Mouse (Mus musculus) right cerebral cortex, postnatal 4 days (tissue): Measurements from ENCODE around the gene Gsdma.
A peak's percentile ranks its signal among the peaks of the same experiment; 100 is the strongest.
"Not testable (repeated sequence)": the region's sequence is repeated elsewhere in the genome, so short reads cannot be mapped to it uniquely, and the experiment has no call there.

ENCODE experiments used
- DNase-seq: peaks from one replicate; pipeline ENCODE4 v3.0.0-alpha.2; 2022

The Gsdma gene

DNA sequence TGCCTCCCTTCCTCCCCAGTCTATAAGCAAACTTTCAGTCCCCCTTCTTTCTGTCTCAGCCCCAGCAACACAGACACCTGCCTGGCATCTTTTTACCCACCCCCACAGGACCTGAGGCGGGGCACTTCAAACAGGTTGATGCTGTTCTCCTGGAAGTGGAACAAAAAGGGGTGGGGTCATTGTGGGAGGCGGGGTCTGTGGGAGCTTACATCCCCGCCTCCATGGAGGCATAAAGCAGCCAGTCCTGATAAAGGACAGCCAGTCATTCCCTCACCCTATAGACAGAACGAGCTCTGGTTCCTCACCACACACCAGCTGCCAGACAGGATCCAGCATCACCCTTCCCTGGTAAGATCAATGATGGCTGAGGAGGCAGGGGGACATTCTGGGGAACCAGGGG, at the start of gene Gsdma:
TSS of gene Gsdma (plus strand) at position 261 of the 400 bp plus-strand sequence.
- no peak for DNase-seq

DNA sequence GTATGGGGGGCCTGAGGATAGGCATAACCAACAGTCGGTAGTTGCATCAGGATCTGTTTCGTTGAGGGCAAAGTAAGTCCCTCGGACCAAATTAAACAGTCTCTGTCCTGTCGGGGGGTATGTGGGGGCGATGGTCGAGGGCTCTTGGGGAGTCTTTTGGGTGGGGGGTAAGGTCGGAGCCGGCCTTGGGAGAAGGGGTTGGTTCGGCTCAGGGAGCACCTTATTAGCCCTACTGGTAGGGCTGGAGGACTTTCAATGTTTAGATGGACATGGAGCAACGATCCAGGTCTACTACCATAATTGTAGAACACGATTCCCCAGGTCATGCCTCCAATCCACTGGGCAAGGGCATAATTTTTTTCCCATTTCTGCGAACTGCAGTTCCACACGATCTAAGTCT, 43.4 kb upstream of the Gsdma start:
- DNase-seq: no peak

DNA sequence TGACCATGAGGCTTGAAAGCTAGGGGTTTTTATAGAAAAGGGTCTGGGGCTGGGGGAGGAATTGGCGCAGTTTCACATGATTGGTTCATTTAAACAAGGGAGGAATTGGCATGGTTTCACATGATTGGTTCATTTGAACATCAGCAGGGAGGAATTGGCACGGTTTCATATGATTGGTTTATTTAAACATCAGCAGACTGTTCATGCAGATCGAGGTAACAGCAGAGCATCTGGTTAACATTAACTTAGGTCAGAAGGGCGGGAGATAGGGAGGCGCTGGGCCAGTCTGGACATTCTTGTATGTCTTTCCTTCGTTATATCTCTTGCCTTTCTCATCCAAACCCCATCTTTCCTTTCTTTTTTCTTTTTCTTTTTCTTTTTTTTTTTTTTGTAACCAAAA, 40.2 kb upstream of the Gsdma start:
- not testable (repeated sequence) for DNase-seq

DNA sequence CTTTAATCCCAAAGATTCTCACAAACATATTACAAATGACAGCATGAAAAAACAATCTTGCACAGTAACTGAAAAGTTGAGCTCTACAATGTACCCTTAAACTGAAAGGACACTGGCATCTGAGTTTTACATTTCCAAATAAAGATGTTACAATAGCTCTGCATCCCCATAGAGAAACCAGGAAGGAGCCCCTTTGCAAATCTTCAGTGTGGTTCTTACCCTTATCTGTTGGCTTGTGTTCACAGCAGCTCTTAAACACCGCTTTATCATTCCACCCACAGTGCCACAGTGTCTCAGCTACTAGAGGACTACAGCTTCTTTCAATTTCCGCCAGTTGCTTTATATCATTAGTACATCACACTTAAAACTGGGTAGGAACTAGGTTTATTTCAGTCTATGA, 39.8 kb upstream of the Gsdma start:
- DNase-seq: not testable (repeated sequence)

DNA sequence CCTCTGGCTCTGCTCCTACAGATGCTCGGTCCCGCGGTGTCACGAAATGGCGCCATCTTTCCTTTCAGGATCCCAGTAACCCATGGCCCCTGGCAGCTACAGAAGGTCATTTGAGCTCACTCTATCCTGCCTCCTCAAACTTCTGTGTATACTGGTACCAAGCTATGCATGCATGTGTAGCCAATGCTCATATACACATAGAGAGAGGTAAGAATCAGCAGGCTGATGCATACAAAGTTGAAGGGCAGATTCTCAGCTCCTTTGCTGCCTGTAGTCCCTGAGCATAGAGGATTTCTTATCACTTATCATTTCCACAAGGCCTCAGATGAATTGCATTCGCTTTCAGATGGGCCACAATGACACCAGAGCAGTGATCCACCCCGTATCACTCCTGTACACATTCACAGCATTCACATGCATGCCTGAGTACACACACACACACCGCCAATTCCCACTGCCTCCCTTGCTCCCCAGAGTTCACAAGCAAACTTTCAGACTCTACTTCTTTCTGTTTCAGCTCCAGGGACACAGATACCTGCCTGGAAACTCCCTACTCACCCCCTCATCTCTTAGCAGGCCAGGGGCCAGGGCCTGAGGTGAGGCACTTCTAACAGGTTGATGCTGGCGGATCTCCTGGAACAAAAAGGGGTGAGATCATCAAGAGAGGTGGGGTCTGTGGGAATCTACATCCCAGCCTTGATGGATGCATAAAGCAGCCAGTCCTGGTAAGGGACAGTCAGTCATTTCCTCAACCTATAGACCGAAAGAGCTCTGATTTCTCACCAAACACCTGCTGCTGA, 38.3 kb upstream of the Gsdma start, which contains the start of the genes Gm12355 and Gsdma3:
TSS of gene Gm12355 (minus strand) at position 51 of the 800 bp plus-strand sequence.
TSS of gene Gsdma3 (plus strand) at position 750 of the 800 bp plus-strand sequence.
- no peak for DNase-seq

DNA sequence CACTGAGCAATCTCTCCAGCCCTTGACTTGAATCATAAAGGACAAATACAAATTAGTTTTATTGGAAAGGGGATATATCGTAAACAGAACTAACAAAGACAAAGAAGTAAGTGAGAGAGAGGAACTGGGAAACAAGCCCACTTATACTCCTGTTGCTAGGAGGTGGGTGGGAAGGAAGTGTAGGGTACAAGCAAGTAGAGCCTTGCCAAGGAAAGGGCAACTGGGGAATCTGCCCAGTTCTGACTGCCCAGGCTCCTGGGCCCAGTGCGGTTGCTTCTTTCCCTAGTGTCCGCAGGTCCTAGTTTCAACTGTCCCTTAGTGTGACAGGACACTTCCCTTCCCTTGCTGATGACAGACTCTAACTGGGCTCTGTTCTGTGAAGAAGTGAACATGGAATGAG, 35.4 kb upstream of the Gsdma start:
- DNase-seq: no peak

DNA sequence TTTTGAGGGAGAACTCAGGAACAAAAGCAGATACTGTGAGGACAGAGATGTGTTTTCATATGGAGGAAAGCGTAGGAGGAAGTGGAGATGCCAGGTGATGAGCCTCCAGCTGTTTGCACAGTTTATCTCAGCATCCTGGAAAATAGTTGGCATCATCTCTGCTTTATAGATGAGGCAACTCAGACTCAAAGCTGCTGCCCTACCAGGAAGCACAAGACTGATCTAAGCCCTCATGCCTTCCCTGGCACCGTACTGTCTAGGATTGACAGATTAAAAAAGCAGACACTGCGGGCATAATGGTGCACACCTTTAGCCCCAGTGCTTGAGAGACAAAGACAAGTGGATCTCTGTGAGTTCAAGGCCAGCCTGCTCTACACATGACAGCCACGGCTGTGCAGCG, 33.5 kb upstream of the Gsdma start:
- DNase-seq: no peak

DNA sequence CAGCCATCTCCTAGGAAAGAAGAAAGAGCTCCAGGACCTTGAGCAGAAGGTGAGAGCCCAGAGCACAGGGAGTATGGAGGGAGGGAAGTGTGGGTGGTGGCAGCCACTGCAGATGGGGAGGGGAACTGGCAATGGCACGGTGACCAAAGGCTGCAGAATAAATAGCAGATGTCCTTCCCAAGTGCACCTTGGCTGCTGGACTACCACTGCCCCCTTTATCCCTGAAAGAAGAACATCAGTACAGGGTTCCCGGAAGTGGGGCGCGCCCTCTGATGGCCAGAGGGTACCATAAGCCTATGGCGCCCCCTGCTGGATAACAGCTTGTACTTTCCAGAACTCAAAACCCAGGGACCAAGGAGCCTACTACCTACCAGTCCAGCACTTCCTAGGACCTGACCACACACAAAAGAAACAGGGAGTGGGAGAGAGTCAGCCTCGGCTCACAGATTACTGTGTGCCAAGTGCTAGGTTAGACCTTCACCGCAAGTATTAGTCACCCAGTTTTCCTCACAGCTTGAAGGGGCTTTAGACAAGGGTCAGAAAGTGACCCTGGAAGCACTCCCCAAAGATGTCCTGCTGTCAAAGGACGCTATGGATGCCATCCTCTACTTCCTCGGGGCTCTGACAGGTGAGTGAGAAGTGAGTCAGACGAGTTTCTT, 28.7 kb upstream of the Gsdma start:
- peak; percentile 7 for DNase-seq

DNA sequence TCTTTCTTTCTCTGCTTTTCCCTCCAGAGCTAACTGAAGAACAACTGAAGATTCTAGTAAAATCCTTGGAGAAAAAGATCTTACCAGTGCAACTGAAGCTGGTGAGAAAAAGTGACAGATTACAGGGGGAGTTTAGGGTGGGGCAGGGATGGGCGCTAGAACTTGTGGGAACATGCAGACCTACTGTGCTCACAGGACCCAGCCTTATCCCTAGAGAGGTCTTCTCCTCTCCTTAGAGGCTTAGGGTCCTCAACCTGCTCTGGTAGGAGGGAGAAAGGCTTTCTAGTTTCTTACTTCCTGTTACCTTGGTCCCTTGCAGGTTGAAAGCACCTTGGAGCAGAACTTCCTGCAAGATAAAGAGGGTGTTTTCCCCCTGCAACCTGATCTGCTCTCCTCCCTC, 26.6 kb upstream of the Gsdma start:
- DNase-seq: no peak

DNA sequence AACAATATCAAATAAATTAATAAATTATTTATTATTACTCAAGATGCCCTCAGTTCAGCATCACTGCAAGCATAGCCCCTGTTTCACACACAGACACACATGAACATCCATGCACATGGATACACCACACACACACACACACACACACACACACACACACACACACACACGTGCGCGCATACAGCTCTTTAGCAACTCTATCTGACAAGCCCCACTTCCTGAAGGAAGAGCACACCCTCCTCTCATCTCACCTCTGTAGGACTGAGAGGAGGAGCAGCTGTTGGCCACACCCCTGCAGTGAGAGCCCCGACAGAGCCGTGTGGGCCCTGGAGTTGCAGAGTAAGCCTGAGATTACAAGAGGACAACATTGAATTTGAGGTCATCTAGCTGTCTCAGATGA, 24.1 kb upstream of the Gsdma start:
- DNase-seq: no peak

DNA sequence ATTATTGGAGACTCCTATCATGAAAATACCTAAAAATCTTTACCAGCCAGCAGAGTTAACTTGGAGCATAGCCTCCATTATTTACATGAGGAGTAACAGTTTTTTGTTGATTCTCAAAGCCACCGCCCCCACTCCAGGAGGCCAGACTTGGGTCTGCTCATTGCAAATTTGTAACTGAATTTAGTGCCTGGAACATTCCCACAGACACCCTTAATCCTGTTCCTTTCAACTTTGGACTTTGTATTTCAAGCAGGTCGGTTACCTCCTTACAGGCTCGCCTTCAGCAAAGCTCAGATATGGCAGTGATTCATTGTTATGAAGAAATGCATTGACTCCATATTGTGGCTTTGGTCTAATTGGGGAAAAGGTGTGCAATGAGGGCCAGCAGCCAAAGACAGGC, 19.4 kb upstream of the Gsdma start:
- no peak for DNase-seq

DNA sequence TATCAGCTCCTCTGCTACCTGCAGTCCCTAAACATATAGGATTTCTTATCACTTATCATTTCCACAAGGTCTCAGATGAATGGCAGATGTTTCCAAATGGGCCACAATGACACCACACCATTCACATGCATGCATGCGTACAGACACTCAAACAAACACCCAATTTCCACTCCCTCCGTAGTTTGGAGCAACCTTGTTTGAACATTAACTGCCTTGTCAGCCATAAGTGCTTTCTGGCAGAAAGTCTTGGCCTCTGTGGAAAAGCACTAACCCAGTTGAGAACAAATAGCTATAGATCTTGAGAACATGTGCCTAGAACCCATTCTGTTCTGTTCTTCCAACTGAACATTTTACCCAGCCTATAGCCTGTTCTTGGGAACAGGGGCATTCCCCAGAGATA, 18.2 kb upstream of the Gsdma start:
- no peak for DNase-seq

DNA sequence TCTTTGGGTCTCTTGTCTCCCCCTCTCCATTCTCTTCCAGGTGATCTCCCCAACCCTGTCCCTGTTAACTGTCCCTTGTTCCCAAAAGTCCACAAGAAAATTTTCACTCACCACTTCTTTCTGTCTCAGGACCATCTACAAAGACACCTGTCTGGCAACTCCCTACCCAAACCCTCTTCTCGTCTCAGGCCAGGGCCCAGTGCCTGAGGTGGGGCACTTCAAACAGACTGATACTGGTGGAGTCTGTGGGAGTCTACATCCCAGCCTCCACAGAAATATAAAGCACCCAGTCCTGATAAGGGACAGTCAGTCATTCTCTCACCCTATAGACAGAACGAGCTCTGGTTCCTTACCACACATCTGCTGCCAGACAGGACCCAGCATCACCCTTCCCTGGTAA, 17.7 kb upstream of the Gsdma start, which contains the start of gene Gsdma2:
TSS of gene Gsdma2 (plus strand) at position 301 of the 400 bp plus-strand sequence.
- DNase-seq: no peak

DNA sequence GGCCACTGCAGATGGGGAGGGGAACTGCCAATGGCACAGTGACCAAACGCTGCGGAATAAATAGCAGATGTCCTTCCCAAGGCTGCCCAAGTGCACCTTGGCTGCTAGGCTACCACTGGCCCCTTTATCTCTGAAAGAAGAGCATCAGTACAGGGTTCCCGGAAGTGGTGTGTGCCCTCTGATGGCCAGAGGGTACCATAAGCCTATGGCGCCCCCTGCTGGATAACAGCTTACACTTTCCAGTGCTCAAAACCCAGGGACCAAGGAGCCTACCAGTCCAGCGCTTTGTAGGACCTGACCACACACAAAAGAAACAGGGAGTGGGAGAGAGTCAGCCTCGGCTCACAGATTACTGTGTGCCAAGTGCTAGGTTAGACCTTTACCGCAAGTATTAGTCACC, 9.1 kb upstream of the Gsdma start:
- DNase-seq: peak; percentile 21

DNA sequence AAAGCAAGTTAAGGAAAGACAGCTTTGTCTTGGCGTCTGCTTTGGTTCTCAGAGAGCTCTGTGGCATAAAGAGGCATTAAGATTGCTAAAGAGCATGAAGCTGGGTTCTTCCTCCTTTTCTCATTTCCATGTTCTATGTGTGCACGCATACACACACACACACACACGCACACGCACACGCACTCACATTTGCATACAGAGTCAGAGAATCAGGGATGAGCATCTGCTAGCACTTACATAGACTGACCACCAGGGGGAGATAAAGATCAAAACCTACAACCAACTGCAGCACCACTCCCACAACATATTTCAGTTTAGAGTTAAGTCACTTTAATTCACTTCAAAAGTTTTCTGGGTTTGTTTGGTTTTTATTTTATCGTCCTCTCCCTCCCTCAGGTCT, 3.6 kb upstream of the Gsdma start:
- peak; percentile 64 for DNase-seq

DNA sequence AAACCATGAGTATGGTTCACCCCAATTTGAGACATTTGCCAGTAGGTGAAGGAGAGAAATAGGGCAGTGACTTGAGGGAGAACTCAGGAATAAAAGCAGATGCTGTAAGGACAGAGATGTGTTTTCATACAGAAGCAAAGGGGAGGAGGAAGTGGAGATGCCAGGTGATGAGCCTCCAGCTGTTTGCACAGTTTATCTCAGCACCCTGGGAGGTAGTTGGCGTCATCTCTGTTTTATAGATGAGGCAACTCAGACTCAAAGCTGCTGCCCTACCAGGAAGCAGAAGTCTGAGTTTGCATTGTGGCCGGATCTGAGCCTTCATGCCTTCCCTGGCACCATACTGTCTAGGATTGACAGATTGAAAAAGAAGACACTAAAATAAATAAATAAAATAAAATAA, 4.8 kb downstream of the Gsdma start:
- no peak for DNase-seq

DNA sequence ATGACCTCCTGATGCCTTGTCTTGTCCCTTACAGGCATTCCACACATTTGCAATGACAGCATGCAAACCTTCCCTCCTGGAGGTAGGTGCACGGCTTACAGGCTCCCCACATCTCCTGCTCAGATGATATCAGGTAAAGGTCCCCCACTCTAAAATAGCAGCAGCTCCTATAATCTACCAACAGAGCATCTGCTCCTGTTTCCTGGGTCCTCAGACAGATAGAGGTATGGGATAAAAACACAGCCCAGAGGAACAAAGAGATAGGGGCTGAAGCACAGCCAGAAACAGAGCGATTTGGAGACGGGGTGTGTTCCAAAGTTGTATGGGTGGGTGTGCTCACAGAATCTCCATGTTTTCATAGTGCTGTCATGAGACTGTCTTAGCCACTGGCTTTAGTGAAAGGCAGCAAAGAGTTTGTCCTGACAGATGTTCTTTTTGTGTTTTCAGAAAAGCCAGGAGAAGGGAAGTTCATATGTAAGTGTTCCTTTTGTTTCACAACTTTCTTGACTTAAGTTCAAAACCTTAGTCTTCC, 7.2 kb downstream of the Gsdma start:
- no peak for DNase-seq

DNA sequence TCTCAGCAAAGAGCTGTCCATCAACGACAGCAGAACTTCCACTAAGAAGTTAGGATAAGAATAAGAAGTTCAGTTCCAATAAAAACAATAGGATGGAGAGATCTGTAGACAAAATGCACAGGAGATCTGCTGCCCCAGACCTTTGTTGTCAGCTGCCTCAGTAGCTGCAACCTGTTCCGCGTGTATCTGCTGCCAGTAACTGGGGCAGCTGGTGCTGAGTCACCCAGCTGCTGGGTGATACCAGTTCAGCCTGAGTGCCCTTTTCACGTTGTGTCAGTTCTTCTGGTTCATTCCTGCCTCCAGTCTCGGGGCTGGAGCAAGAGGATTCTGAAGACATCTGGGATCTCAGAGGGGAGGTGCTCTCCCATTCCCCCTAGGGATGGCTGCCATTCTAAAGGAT, 7.7 kb downstream of the Gsdma start:
- DNase-seq: no peak

DNA sequence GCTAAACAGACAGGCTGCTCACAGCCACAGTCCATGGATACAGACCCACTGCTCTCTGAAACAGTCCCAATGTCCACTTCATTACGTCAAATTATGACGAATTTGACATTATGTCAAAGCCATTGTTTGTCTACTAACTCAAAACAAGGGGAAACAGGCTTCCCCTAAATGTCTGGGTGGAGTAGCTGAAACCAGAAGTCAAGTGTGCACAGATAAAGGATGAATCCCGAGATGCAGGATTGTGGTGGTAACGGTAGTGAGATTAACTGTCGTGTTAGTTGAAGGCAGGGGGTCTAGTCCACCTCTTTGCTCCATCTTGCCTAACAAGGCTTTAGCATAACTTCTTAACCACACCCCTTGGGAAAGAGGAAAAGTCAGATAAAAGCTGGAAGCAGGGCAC, 8.3 kb downstream of the Gsdma start:
- DNase-seq: no peak

DNA sequence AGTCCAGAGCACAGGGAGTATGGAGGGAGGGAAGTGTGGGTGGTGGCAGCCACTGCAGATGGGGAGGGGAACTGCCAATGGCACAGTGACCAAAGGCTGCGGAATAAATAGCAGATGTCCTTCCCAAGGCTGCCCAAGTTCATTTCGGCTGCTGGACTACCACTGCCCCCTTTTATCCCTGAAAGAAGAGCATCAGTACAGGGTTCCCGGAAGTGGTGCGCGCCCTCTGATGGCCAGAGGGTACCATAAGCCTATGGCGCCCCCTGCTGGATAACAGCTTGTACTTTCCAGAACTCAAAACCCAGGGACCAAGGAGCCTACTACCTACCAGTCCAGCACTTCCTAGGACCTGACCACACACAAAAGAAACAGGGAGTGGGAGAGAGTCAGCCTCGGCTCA, 9.0 kb downstream of the Gsdma start:
- peak; percentile 41 for DNase-seq

DNA sequence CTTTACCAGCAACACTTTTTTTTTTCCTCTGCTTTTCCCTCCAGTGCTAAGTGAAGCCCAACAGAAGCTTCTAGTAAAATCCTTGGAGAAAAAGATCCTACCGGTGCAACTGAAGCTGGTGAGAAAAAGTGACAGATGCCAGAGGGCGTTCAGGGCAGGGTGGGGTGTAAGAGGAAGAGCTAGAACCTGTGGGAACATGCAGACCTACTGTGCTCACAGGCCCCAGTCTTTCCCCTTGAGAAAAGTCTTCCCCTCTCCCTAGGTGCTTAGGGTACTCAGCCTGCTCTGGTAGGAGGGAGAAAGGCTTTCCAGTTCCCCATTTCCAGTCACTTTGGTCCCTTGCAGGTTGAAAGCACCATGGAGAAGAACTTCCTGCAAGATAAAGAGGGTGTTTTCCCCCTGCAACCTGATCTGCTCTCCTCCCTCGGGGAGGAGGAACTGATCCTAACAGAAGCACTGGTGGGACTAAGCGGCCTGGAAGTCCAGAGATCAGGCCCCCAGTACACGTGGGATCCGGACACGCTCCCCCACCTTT, 11.7 kb downstream of the Gsdma start:
- no peak for DNase-seq

DNA sequence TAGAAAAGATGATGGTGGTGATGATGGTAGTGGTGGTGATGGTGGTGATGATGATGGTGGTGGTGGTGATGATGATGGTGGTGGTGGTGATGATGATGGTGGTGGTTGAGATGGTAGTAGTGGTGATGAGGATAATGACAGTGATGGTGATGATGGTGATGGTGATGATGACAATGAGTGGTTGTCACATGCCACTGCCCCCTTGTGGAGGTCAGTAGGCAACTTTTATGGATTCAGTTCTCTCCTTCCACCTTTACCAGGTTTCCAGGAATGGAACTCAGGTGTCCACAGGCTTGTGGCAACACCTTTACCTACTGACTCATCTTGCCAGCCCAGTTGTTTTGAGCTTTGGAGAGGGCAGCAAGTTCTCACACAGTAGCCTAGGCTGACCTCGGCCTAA, 15.9 kb downstream of the Gsdma start:
- DNase-seq: no peak

DNA sequence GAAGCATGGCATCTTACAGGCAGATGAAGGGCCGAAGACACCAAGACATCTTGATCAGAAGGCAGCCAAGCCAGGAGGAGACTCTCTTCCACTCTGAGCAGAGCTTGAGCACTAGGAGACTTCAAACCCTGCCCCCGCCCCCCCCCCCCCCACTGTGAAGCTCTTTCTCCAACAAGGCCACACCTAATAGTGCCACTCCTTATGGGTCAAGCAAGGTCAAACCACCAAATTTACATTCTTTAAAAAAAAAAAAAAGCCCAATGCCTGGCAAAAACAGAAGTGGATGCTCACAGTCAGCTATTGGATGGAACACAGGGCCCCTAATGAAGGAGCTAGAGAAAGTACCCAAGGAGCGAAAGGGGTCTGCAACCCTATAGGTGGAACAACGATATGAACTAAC, 16.4 kb downstream of the Gsdma start:
- not testable (repeated sequence) for DNase-seq

DNA sequence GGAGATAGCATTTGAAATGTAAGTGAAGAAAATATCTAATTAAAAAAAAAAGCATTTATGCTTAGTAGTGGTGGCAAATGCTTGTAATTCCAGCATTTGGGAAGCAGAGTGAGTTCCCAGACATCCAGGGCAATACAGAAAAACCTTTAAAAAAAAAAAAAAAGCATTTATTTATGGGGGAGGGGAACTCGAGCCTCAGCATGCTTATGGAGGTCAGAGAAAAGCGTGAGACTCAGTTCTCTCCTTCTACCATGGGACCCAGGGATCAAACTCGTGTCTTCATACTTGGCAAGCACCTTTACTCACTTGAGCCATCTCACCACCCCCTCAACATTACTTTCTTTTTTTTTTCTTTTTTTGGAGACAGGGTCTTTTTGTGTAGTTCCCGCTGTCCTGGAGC, 17.0 kb downstream of the Gsdma start:
- DNase-seq: no peak
